Mouse (Mus musculus): ENCODE measurements around the gene Myh7. TPM values are rescaled to one million over a fixed set of nuclear protein-coding genes. Genes with fewer than 3 reads are reported as not detected.
A peak's percentile ranks its signal among the peaks of the same experiment; 100 is the strongest.

Gene Myh7
- total RNA-seq, 2 experiments from 2014 or later: 20.1 to 22.2 TPM

GRCm38 (mm10) chr14:54929801-54930200 lies 64.6 kb downstream of the Myh7 start:
- intact Hi-C loops (cut with DNase I): no loop called here
- DNase-seq (ENCODE audit: low spot score in 2 of 2): no peak

DNA sequence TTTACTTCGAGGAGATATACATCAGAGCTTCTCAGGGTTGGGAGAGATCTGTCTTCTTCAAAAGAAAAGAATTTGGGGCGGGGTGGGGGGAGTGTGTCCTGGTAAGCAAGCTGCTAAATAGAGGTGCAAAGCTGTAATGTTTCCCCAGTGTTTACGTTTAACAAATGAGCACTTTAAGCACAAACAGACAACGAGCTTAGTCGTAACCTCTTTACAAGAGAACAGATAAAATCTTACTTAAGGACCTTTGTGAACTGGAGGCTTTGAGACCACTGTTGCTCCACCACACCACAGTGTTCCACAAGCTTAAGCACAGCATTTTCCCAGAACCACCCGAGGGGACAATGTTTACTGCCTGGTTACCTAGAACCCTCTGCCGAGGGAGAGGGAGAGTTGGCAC lies 67.1 kb downstream of the Myh7 start:
- intact Hi-C loops (cut with DNase I): no loop called here

GRCm38 (mm10) chr14:54926401-54927158 lies 67.8 kb downstream of the Myh7 start:
- intact Hi-C loops (cut with DNase I): no loop called here
- no peak for DNase-seq (ENCODE audit: low spot score in 2 of 2)

More for the DNA sequence above, 67.1 kb downstream of the Myh7 start:
- no peak for DNase-seq (ENCODE audit: low spot score in 2 of 2)

GRCm38 (mm10) chr14:54925349-54926342 lies 68.8 kb downstream of the Myh7 start, which contains the start of gene Efs:
Gene Efs, minus strand, starts transcription at chr14:54926126.
- DNase-seq (ENCODE audit: low spot score in 2 of 2): peak; percentile 40 to 44
- intact Hi-C loops (cut with DNase I): no loop called here

GRCm38 (mm10) chr14:54924641-54925348 lies 69.6 kb downstream of the Myh7 start:
- DNase-seq (ENCODE audit: low spot score in 2 of 2): no peak
- intact Hi-C loops (cut with DNase I): no loop called here

Small RNA genes within 50 kb of the gene (microRNA-seq; reads per million reads assigned to microRNA genes)
- 8.6 reads per million, percentile 27 among the genes with 10 or more reads in this experiment for gene Mir208a
- 16.0 reads per million, percentile 36 among the genes with 10 or more reads in this experiment for gene Mir208b

Other genes with a start within 250 kb of the Myh7 start
- 10 to 100 TPM; 54.7 to 64.8 TPM for gene Slc7a8, start 212.7 kb downstream of the Myh7 start, total RNA-seq (2021)
- gene Rnf212b, start 180.5 kb downstream of the Myh7 start, total RNA-seq (2021): not detected
- gene Homez, start 123.7 kb downstream of the Myh7 start, total RNA-seq (2021): 10 to 100 TPM; 15.9 to 22.1 TPM
- 10 to 100 TPM; 15.2 to 17.2 TPM for gene Ppp1r3e, start 117.1 kb downstream of the Myh7 start, total RNA-seq (2021)
- gene Bcl2l2, start 111.2 kb downstream of the Myh7 start, total RNA-seq (2021): 100 to 1,000 TPM; 131 to 145 TPM
- not detected for gene Gm20521, start 111.2 kb downstream of the Myh7 start, total RNA-seq (2021)
- 100 to 1,000 TPM; 194 to 280 TPM for gene Pabpn1, start 102.1 kb downstream of the Myh7 start, total RNA-seq (2021)
- 100 to 1,000 TPM; 618 to 651 TPM for gene Slc22a17, start 81.5 kb downstream of the Myh7 start, total RNA-seq (2021)
- gene Efs, start 68.5 kb downstream of the Myh7 start, total RNA-seq (2021): 1 to 10 TPM; 7.1 to 7.3 TPM
- not detected for gene Il25, start 61.9 kb downstream of the Myh7 start, total RNA-seq (2021)
- 10 to 100 TPM; 56.6 to 59.4 TPM for gene Cmtm5, start 58.4 kb downstream of the Myh7 start, total RNA-seq (2021)
- 1 to 10 TPM; 4.2 to 5.2 TPM for gene Myh6, start 27.7 kb downstream of the Myh7 start, total RNA-seq (2021)
- gene Gm17428, start 17.7 kb downstream of the Myh7 start, total RNA-seq (2021): not detected
- 10 to 100 TPM; 23.5 to 30.8 TPM for gene Ngdn, start 20.8 kb upstream of the Myh7 start, total RNA-seq (2021)
- gene Zfhx2, start 97.7 kb upstream of the Myh7 start, total RNA-seq (2021): 10 to 100 TPM; 31.0 to 52.3 TPM
- gene Thtpa, start 100.2 kb upstream of the Myh7 start, total RNA-seq (2021): 10 to 100 TPM; 24.3 to 29.5 TPM
- 10 to 100 TPM in 1 of 2 experiments, 1 to 10 TPM in 1; 6.3 to 20.1 TPM for gene Ap1g2, start 112.0 kb upstream of the Myh7 start, total RNA-seq (2021)
- 100 to 1,000 TPM; 312 to 354 TPM for gene Jph4, start 122.3 kb upstream of the Myh7 start, total RNA-seq (2021)
- not detected for gene Dhrs2, start 227.4 kb upstream of the Myh7 start, total RNA-seq (2021)